Mouse (Mus musculus) gastrocnemius, adult 18-20 months (tissue): Measurements from ENCODE around the gene Olfr449. TPM values are rescaled to one million over a fixed set of nuclear protein-coding genes. Genes with fewer than 3 reads are reported as not detected.

ENCODE experiments used
- DNase-seq: peaks from one replicate; pipeline ENCODE4 v3.0.0; 2021; ENCODE audit warnings: low spot score
- long read RNA-seq, 2 experiments: library from polyadenylated mRNA; stranded (forward); transcript quantifications; one replicate each; pipeline ENCODE4 v2.0.0; 2021
- total RNA-seq, 2 experiments: library from RNA; stranded (reverse); gene quantifications; 2 replicates each; pipeline ENCODE4 v1.2.3; 2021

The Olfr449 gene
- not detected for total RNA-seq
- long read RNA-seq, experiment 1, result 0 reads
- long read RNA-seq, experiment 2, result 0 reads

DNA sequence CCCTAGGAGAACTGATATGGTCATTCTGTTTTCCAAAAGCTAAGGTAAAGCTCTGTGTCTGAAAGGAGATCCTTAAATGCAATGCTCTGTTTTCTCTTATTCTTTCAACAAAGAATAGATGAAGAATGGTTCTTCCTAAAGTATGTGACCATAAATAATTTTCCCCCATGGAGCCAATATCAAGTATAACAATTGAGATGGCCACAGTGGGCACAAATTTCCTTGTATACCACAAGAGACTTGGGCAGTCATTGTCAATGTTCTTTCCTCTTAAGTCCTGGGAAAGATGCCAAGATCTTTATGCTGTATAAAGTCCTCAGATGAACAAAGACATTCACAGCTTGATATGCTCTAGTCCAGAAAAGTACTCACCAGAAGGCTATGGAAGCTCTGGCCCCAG, at the start of gene Olfr449:
Olfr449 (plus strand) TSS at position 301 of the 400 bp plus-strand sequence.
- DNase-seq, result no peak

DNA sequence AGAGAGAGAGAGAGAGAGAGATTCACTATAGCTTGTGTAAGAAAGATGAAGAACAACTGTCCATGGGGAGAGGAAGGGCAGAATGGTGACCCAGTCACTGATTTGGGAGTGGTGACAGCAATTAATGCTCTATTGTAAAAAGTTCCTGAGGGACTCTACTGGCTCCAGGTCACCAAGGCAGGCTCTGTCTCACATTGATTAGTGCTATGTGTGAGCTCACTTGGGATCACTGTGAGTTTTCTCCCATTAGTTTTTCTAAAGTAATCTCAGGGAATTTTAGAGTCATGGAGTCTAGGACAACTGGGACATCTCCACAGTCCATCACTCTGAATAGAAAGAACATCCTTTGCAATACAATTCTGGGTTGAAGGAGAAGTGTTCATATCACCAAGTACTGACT, 49.4 kb upstream of the Olfr449 start, which contains the start of gene Olfr452:
Olfr452 (plus strand) TSS at position 301 of the 400 bp plus-strand sequence.
- DNase-seq, result no peak

DNA sequence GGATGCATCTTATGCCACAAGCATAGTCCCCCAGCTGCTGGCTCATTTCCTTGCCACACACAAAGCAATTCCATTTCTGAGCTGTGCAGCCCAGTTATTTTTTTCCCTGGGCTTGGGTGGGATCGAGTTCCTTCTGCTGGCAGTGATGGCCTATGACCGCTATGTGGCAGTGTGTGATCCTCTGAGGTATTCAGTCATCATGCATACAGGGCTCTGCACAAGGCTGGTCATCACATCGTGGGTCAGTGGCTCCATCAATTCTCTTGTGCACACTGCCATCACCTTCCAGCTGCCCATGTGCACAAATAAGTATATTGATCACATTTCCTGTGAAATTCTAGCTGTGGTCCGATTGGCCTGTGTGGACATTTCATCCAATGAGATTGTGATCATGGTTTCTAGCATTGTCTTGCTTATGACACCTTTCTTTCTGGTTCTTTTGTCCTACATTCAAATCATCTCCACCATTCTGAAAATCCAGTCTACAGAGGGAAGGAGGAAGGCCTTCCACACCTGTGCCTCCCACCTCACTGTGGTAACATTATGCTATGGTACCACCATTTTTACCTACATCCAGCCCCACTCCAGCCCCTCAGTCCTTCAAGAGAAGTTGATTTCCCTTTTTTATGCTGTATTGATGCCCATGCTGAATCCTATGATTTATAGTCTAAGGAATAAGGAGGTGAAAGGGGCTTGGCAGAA, 43.8 kb upstream of the Olfr449 start:
- DNase-seq, result no peak

DNA sequence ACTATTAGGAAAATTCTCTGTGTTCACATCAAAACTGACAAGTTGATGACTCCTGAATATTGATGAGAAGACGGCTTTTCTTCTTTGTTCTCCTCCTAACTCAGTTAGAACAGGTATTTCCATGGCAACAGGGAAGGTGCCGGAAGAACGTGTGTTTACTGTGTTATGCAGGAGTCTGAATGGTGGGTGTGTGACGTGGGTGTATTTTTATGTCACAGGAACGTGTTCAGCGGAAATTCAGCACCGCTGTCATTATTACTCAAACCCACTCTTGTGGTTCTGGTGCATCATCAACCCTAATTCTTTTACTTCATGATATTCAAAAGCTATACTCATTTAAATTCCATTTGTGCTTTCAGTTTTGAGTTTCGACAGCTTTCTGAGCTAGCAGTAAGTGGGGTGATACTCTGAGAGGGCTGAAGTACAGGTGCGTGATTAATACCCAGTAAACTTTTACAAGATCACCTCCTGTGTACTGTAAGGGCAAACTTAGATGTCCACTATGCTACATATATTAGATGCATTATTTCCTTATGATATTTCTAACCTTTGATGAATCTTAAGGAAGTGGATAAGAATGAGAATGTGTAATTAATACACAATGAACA, 43.1 kb upstream of the Olfr449 start:
- DNase-seq, result no peak

DNA sequence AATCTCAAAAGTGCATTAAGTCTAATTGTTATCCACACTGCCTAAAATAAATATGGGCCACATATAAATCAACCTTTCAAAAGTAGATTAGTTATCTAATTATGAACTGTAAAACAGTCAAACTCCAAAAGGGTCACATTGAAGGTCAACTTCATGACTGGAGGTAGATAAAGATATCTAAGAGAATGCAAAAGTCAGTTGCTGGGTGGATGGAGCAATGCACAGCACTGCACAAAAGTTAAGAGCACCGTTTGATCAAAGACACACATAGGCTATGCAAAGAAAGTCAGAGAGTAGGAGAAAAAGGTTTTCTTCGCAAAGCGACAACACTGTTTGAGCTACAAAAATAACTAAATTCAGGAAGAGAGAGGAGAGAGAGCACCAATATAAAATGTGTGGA, 39.2 kb upstream of the Olfr449 start:
- no peak for DNase-seq

DNA sequence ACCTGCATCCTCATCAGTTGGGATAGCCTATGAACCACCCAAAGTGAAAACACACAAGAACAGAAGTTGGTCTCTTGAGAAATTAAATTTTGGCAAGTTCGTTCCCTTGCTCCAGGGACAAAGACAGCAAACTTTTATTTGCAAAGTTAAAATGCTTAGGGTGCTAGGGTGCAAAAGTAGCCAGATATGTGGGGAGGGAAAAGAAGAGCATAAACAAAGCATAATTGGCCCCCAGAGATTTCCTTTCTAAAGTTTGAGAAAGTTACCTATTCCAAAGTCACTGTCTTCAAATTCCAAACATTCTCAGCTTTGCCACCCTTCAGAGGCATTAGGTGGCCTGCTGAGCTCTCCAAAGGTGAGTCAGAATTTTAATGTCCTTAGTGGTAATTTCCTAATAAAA, 22.5 kb upstream of the Olfr449 start, which contains the start of gene Olfr450:
Olfr450 (plus strand) TSS at position 301 of the 400 bp plus-strand sequence.
- DNase-seq, result no peak

DNA sequence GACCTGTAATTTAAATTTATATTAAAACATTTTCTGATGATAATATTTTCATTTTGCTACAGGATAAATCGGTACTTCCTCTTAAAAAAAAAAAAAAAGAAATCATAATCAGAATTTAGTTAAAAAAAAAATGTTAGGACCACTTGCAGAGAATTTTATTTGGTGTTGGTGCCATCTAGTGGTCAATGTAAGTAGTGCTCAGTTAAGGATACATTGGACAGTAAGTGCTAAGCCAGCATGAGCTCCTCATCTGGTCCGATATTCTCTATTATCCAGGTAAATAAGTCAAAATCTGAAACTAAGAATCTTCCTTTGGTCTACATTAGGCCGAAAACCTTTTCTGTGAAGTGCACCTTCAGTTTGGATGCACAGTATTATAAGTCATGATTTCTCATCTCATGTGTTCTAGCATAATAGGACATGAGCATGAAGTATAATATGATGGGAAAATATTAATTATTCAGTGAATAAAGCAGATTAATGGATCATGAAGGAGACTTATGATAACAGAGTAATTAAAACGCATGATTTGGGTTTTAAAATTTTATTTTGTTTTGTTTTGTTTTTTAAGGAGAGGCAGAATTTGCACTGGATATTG, 26.1 kb downstream of the Olfr449 start:
- peak; percentile 37 for DNase-seq

DNA sequence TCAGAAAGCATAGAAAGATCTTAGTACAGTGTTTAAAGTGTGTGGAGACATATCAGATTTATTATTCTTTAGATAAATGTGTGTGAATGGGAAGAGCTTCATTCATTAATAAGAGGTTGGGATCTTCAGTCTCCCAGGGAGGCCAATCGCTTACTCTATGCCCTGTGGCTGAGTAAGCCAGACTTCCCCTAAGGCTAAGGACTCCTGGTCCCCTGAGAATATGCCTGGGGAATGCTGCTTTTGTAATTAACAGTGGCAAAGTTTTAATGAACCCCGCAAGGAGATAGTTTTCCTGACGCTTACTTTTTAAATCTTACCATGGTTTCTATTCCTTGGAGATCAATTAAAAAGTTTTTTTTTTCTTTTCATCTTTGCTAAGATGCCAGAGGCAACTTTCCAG, 35.5 kb downstream of the Olfr449 start:
- DNase-seq, result no peak

DNA sequence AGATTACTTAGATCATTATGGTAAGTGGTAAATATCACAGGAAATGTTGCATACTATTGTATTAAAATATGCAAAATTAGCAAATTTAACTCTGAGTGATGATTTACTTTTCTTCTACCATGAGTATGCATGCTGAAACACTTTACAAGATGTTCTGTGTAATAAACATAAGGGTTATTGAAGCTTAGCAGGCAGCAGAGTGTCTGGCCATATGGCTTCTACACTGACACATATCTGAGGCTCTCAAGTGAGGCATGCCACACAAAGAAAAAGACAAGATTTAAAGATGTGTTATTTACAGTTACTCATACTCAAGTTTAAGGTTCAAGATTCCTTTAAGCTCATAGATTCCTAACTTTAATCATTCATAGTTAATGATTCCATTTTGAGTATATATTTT, 42.1 kb downstream of the Olfr449 start:
- no peak for DNase-seq

Other genes starting within 250 kb of the Olfr449 start
- gene Tcaf3, start 236.7 kb upstream of the Olfr449 start, total RNA-seq, result not detected
- 1 to 10 TPM; 1.7 to 2.0 TPM for gene Tcaf2, start 189.1 kb upstream of the Olfr449 start, total RNA-seq
- 1 to 10 TPM; 4.7 to 4.9 TPM for gene Tcaf1, start 124.3 kb upstream of the Olfr449 start, total RNA-seq
- gene Olfr453, start 95.0 kb upstream of the Olfr449 start, total RNA-seq, result not detected
- gene Olfr38, start 78.0 kb upstream of the Olfr449 start, total RNA-seq, result not detected
- gene Olfr452, start 49.3 kb upstream of the Olfr449 start, total RNA-seq, result not detected
- gene Olfr450, start 22.4 kb upstream of the Olfr449 start, total RNA-seq, result not detected
- not detected for gene Olfr448, start 56.1 kb downstream of the Olfr449 start, total RNA-seq
- not detected for gene Olfr447, start 74.5 kb downstream of the Olfr449 start, total RNA-seq
- not detected for gene Olfr446, start 87.0 kb downstream of the Olfr449 start, total RNA-seq
- not detected for gene Olfr444, start 114.7 kb downstream of the Olfr449 start, total RNA-seq